Mouse (Mus musculus) neural tube, embryonic 11.5 days (tissue): Measurements from ENCODE around the gene Gm44805. TPM values are rescaled to one million over a fixed set of nuclear protein-coding genes. Genes with fewer than 3 reads are reported as not detected.
A peak's percentile ranks its signal among the peaks of the same experiment; 100 is the strongest.

Experiments used
- ATAC-seq: fragments of 200-750 bp; cut with Nextera tagmentation; 2 replicates; pipeline ENCODE4 v1.8.0; 2017; ENCODE audit warnings: moderate number of reproducible peaks, mild to moderate bottlenecking, moderate TSS enrichment, moderate library complexity; ENCODE audit not compliant: insufficient read depth, low FRiP score, low TSS enrichment
- DNase-seq: peaks from one replicate; pipeline ENCODE4 v3.0.0-alpha.2; 2015; ENCODE audit warnings: low spot score
- H3K27ac ChIP-seq: fragments of 300-500 bp; sonication (generic); 2 replicates; pipeline ENCODE4 v1.5.1; 2014; ENCODE audit warnings: low read depth, mild to moderate bottlenecking, low read length
- H3K27me3 ChIP-seq: fragments of 300-500 bp; sonication (generic); 2 replicates; pipeline ENCODE4 v1.6.1; 2014; ENCODE audit warnings: mild to moderate bottlenecking, low read length, mixed read lengths; ENCODE audit not compliant: control insufficient read depth, insufficient read depth
- H3K36me3 ChIP-seq: fragments of 300-500 bp; sonication (generic); 2 replicates; pipeline ENCODE4 v1.6.1; 2014; ENCODE audit warnings: mild to moderate bottlenecking, low read length, moderate library complexity, mixed read lengths; ENCODE audit not compliant: control insufficient read depth, insufficient read depth
- H3K4me1 ChIP-seq: fragments of 300-500 bp; sonication (generic); 2 replicates; pipeline ENCODE4 v1.6.1; 2014; ENCODE audit warnings: low read length, mixed read lengths; ENCODE audit not compliant: control insufficient read depth, insufficient read depth
- H3K4me2 ChIP-seq: fragments of 300-500 bp; sonication (generic); 2 replicates; pipeline ENCODE4 v1.6.1; 2014; ENCODE audit warnings: low read depth, mild to moderate bottlenecking, moderate library complexity
- H3K4me3 ChIP-seq: fragments of 300-500 bp; sonication (generic); 2 replicates; pipeline ENCODE4 v1.5.1; 2014; ENCODE audit warnings: low read depth, low read length
- H3K9ac ChIP-seq: fragments of 300-500 bp; sonication (generic); 2 replicates; pipeline ENCODE4 v1.6.1; 2014; ENCODE audit warnings: mild to moderate bottlenecking, low read length
- H3K9me3 ChIP-seq: fragments of 300-500 bp; sonication (generic); 2 replicates; pipeline ENCODE4 v1.6.1; 2016; ENCODE audit warnings: low read length; ENCODE audit not compliant: control insufficient read depth
- WGBS: fragments of 180-500 bp; shearing (Covaris S2); extraction: QIAGEN DNeasy Blood & Tissue Kit; methylation state at CpG from one replicate; pipeline ENCODE4 v1.1.7; 2014; 5-methylcytosine and 5-hydroxymethylcytosine counted together
- polyA plus RNA-seq: library from polyadenylated mRNA; unstranded; fragments of >200 nt; fragmentation: Nextera tagmentation; extraction: Ambion mirVana; gene quantifications from 2 replicates; pipeline ENCODE4 v1.2.1, GENCODE M21; 2014

Gene Gm44805
- polyA plus RNA-seq, 1 experiment from 2014 or later = not detected

DNA sequence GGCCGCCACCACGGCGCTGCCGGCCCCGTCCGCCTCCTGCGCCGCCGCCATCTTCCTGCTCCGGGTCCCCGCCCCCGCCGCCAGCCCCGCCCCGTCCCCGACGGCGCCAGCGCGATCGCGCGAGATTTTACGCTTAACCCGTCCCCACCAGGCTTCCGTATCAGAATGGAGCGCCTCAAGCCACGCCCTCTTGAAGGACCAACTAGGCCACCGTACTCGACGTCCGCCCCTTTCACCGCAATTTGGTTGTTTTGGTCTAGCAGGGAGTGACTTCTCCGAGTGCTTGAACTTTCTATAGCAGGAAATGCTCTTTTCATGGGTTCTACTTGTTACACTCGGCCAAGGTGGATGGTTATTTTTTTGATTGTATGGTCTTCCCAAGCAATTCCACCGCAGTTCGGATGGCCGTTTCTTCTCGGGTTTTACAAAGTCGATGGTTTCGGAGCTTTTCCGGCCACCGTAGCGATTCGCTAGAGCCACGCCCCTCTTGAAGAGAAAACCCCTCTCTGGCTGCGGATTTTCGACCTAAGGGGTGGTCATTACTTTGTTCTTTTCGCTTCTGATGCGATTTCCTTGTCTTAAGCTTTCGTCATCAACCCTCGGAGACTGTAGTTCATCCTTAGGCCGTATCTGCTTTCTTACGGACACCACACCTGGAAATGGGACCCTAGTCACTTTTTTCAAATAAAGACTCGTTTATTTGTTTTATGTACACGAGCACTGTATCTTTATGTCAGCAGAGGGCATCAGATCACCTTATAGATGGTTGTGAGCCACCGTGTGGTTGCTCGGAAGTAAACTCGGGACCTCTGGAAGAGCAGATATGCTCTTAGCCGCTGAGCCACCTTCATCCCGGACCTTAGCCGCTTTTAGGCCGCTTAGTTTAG is 16.0 kb downstream of the Gm44805 start, which contains the start of gene Clptm1:
Clptm1 (minus strand) TSS at position 79 of the 887 bp plus-strand sequence.
- Histone ChIP-seq H3K9me3 (no peaks in the 10 kb centered on the region), H3K4me1 (peaks cover 13% of the 10 kb centered on the region), H3K4me2 (peak within 1 kb of the TSS; percentile 73), H3K4me3 (peak within 1 kb of the TSS; percentile 99), H3K9ac (peak within 1 kb of the TSS; percentile 97), H3K36me3 (no peaks in the 10 kb centered on the region), H3K27ac (peak within 1 kb of the TSS; percentile 88), H3K27me3 (no peaks in the 10 kb centered on the region)
- WGBS = under 1% methylated on average over 63 of the region's 63 CpGs
- DNase-seq = peak; percentile 96
- ATAC-seq = peak; percentile 88

DNA sequence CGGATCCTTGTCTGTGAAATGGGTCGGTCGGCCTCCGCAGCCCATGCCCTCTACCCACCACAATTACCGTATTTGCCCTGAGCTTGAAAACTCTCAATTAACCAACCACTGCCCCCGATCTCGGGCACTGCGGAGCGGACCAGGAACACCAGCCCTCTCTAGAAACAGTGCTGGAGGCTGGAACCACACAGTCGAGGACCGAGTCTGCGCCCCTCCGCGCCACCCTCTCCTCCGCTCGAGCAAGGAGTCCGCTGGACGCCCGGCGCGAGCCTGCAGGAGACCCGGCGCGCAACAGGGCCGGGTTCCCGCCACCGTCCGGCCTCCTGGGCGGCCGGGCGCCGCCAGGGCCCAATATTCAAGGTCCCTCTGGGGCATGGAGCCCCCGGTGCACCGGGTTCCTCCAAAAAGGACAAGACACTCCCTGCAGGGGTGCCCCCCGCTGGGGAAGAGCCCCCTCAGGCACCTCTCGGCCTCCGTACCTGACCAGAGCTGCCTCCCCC is 16.7 kb downstream of the Gm44805 start:
- ATAC-seq (peak; percentile 60; the same call in 1 of the 2 replicates), DNase-seq (peak; percentile 14)
- peaks cover 13% of the 10 kb centered on the region for H3K4me1 ChIP-seq
- H3K36me3 ChIP-seq = no peaks in the 10 kb centered on the region
- peak overlapping the region; percentile 97 for H3K9ac ChIP-seq
- WGBS = under 1% methylated on average over 37 of the region's 37 CpGs
- H3K27me3 ChIP-seq = no peaks in the 10 kb centered on the region
- peak overlapping the region; percentile 99 for H3K4me3 ChIP-seq
- H3K4me2 ChIP-seq = peak overlapping the region; percentile 62
- no peaks in the 10 kb centered on the region for H3K9me3 ChIP-seq
- peak overlapping the region; percentile 46; the same call in 1 of the 2 replicates for H3K27ac ChIP-seq

DNA sequence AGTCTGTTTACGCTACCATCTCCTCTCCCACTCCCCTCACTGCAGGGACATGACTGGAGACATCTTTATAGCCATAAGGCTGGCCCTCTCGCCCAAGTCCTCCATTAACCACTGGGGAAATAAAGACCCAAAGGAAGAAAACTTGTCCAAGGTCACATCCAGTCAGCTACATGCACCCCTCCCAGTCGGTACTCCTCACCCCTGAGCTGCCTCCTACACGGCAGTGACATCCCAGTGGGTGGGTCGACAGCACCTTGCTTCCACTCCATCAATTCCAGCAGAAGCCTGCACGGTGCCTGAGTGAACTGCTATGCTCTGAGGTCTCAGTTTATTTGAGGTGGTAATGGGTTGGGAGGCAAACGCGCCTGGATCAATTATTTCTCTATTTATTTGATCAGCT is 17.3 kb downstream of the Gm44805 start:
- WGBS = 14% methylated on average over 8 of the region's 8 CpGs
- no peak for DNase-seq

DNA sequence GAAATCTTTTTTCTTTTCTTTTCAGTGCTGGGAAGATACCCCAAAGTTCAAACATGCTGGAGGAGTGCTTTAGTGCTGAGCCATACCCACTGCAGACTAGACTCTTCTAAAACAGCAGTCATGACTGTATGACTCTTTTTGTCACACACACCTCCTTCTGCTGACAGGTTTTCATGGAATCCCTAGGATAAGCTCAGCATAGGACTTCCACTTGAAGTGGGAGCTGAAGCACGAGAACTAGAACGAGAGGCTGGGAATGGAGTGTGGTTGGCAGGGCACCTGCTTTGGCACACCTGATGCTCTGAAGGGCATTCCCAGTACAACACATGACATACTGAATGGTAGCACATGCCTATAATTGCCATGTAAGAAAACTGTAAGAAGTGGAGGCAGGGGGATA is 28.6 kb downstream of the Gm44805 start:
- WGBS = 97% methylated on average over 2 of the region's 2 CpGs
- H3K4me1 ChIP-seq = no peaks in the 10 kb centered on the region
- H3K9ac ChIP-seq = no peak overlapping the region
- no peak overlapping the region for H3K4me3 ChIP-seq
- H3K9me3 ChIP-seq = no peaks in the 10 kb centered on the region
- ATAC-seq (no peak), DNase-seq (no peak)
- peaks cover 15% of the 10 kb centered on the region for H3K36me3 ChIP-seq
- no peak overlapping the region for H3K27ac ChIP-seq
- H3K27me3 ChIP-seq = no peaks in the 10 kb centered on the region
- H3K4me2 ChIP-seq = no peak overlapping the region

More for the DNA sequence above, 17.3 kb downstream of the Gm44805 start:
- peak overlapping the region; percentile 99 for H3K4me3 ChIP-seq
- H3K4me2 ChIP-seq = peak overlapping the region; percentile 62
- no peaks in the 10 kb centered on the region for H3K9me3 ChIP-seq
- H3K27ac ChIP-seq = no peak overlapping the region
- no peak for ATAC-seq
- no peaks in the 10 kb centered on the region for H3K27me3 ChIP-seq
- peak overlapping the region; percentile 97 for H3K9ac ChIP-seq
- no peaks in the 10 kb centered on the region for H3K36me3 ChIP-seq
- H3K4me1 ChIP-seq = peaks cover 13% of the 10 kb centered on the region

DNA sequence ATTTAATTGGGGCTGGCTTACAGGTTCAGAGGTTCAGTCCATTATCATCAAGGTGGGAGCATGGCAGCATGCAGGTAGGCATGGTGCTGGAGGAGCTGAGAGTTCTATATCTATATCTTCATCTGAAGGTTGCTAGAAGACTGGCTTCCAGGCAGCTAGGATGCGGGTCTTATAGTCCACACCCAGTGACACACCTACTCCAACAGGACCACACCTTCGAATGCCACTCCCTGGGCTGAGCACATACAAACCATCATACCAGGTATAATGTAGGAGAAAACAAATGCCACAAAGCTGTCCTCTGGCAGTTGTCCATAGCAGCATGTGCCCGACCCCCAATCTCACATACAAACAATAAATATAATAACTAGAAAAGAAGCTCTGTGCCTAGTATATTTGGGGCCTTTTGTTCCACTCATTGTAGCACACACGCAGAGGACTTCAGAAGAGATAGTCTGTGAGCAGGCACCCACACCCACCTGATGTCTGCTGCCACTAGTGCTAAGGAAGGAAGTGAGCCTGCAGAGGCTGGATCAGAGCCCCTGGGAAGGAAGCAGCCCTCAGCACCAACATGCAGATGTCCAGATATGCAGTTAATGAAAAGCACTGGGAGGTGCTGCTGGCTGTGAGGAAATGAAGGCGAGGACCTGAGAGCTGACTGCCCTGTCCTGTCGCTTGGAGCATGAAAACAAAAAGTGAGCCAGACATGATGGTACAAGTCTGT is 30.0 kb downstream of the Gm44805 start:
- no peaks in the 10 kb centered on the region for H3K9me3 ChIP-seq
- no peak overlapping the region for H3K4me3 ChIP-seq
- peaks cover 17% of the 10 kb centered on the region for H3K36me3 ChIP-seq
- H3K4me2 ChIP-seq = no peak overlapping the region
- 92% methylated on average over 6 of the region's 6 CpGs for WGBS
- no peak overlapping the region for H3K27ac ChIP-seq
- H3K4me1 ChIP-seq = no peaks in the 10 kb centered on the region
- DNase-seq (no peak), ATAC-seq (no peak)
- H3K27me3 ChIP-seq = no peaks in the 10 kb centered on the region
- H3K9ac ChIP-seq = no peak overlapping the region

DNA sequence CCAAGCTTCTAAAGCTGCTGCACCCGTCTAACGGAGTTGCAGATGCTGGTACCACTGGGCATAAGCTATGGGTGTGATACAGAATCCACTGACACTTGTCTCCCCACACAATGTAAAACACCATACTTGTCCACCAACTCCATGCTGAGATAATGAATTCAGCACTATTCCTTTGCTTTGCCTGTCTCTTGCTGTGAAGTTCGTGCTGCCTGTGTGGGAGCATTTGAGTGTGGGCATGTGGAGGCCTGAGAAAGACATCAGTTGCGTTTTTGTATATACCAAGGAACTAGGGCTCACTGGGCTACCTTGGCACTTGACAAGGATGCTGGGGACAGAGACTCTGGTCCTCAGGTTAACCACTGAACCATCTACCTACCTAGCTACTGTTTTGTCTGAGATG is 40.0 kb downstream of the Gm44805 start:
- Histone ChIP-seq H3K27ac (no peak overlapping the region), H3K36me3 (peaks cover 37% of the 10 kb centered on the region), H3K4me1 (no peaks in the 10 kb centered on the region), H3K27me3 (no peaks in the 10 kb centered on the region), H3K9ac (no peak overlapping the region), H3K9me3 (no peaks in the 10 kb centered on the region), H3K4me2 (no peak overlapping the region), H3K4me3 (no peak overlapping the region)
- DNase-seq (no peak), ATAC-seq (no peak)
- 97% methylated on average over 4 of the region's 4 CpGs for WGBS

DNA sequence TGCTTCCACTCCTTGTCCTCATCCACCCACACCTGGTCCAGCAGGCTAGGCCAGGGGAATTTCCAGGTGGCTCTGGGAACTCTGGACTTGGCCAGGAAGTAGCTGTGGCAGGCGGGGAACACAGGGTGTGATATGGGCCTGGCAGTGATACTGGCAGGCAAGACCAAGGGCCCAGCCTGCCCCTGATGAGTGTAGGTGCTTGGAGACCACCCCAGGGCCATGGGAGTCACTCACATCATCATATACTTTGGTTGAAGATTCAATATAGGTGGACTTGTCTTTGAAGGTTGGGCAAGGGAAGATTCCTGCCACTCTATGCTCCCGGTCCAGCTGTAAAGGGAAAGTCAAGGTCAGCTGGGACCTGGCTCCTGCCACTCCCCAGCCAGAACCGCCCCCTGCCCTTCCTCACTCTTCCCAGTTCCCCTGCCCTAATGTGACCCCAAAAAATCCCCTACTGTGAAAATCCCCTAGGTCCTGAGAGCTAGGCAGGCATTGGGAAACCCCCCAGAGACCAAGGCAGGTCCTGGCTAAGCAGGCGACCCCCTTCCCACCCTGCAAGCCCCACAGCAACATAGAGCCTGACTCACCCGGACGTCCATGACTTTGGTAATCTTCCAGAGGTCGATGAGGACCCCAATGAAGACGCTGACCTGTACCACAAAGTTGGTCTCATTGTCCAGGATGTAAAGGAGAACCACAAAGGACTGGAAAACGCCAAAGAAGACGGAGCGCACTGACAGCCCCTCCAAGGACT is 46.0 kb downstream of the Gm44805 start:
- peaks cover 28% of the 10 kb centered on the region for H3K36me3 ChIP-seq

DNA sequence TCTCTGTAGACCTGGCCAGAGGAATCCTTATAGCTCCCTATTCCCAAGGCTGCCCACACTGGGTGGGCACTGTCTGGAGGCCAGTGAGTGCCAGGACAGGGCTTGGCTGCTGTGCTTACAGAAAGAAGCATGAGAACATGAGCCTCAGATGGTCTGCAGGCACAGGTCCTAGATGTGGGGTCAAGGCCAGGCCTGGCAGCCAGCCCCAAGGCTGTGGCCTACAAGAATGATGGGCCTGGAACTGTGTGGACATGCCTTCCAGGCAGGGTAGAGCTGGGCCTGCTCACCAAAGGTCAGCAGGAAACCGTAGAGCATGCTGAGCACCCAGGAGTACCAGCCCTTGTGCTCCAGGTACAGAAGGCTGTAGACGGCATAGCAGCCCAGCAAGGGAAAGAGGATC is 46.6 kb downstream of the Gm44805 start:
- WGBS = 97% methylated on average over 2 of the region's 2 CpGs
- peaks cover 28% of the 10 kb centered on the region for H3K36me3 ChIP-seq
- no peaks in the 10 kb centered on the region for H3K9me3 ChIP-seq
- no peaks in the 10 kb centered on the region for H3K4me1 ChIP-seq
- ATAC-seq (no peak), DNase-seq (no peak)
- H3K4me2 ChIP-seq = no peak overlapping the region
- no peak overlapping the region for H3K9ac ChIP-seq
- no peaks in the 10 kb centered on the region for H3K27me3 ChIP-seq
- H3K27ac ChIP-seq = no peak overlapping the region
- no peak overlapping the region for H3K4me3 ChIP-seq

More for the DNA sequence above, 46.0 kb downstream of the Gm44805 start:
- H3K27me3 ChIP-seq = no peaks in the 10 kb centered on the region
- no peak overlapping the region for H3K4me3 ChIP-seq
- no peak for ATAC-seq
- no peak overlapping the region for H3K9ac ChIP-seq
- 87% methylated on average over 11 of the region's 11 CpGs for WGBS
- H3K4me1 ChIP-seq = no peaks in the 10 kb centered on the region
- DNase-seq = no peak
- no peaks in the 10 kb centered on the region for H3K9me3 ChIP-seq
- H3K27ac ChIP-seq = no peak overlapping the region
- H3K4me2 ChIP-seq = no peak overlapping the region
